Mouse (Mus musculus) urinary bladder, postnatal 14 days (tissue): ENCODE measurements around the gene Jup.
A peak's percentile ranks its signal among the peaks of the same experiment; 100 is the strongest.
"Not testable (repeated sequence)": the region's sequence is repeated elsewhere in the genome, so short reads cannot be mapped to it uniquely, and the experiment has no call there.

Experiments
- DNase-seq: peaks from one replicate; pipeline ENCODE4 v3.0.0; 2021; ENCODE audit warnings: low spot score

The Jup gene

GRCm38 (mm10) chr11:100389931-100390445 is 7.6 kb downstream of the Jup start:
- DNase-seq = no peak

- DNase-seq = no peak
Measured at GRCm38 (mm10) chr11:100388588-100388987, 9.0 kb downstream of the Jup start.

- DNase-seq = peak; percentile 69
Measured at GRCm38 (mm10) chr11:100387589-100388375, 9.8 kb downstream of the Jup start.

GRCm38 (mm10) chr11:100387111-100387510 is 10.5 kb downstream of the Jup start:
- DNase-seq = no peak

- DNase-seq = peak; percentile 80
Measured at GRCm38 (mm10) chr11:100386586-100386985, 11.0 kb downstream of the Jup start.

GRCm38 (mm10) chr11:100385016-100385415 is 12.5 kb downstream of the Jup start:
- DNase-seq = no peak

GRCm38 (mm10) chr11:100382682-100383081 is 14.9 kb downstream of the Jup start:
- no peak for DNase-seq

GRCm38 (mm10) chr11:100379311-100379710 is 18.3 kb downstream of the Jup start:
- no peak for DNase-seq

- no peak for DNase-seq
Measured at GRCm38 (mm10) chr11:100378446-100378845, 19.1 kb downstream of the Jup start.

- DNase-seq = no peak
Measured at GRCm38 (mm10) chr11:100377989-100378388, 19.6 kb downstream of the Jup start.

GRCm38 (mm10) chr11:100376746-100377389 is 20.7 kb downstream of the Jup start:
- no peak for DNase-seq

- no peak for DNase-seq
Measured at GRCm38 (mm10) chr11:100376005-100376404, 21.6 kb downstream of the Jup start.

- no peak for DNase-seq
Measured at GRCm38 (mm10) chr11:100375127-100375526, 22.4 kb downstream of the Jup start.

GRCm38 (mm10) chr11:100371981-100372558 is 25.5 kb downstream of the Jup start:
- no peak for DNase-seq

- no peak for DNase-seq
Measured at GRCm38 (mm10) chr11:100369822-100370221, 27.7 kb downstream of the Jup start.

GRCm38 (mm10) chr11:100369145-100369544 is 28.4 kb downstream of the Jup start:
- DNase-seq = no peak

- DNase-seq = peak; percentile 77
Measured at GRCm38 (mm10) chr11:100362979-100363562, 34.5 kb downstream of the Jup start.

GRCm38 (mm10) chr11:100362209-100362978 is 35.2 kb downstream of the Jup start:
- DNase-seq = peak; percentile 76

GRCm38 (mm10) chr11:100361059-100361458 is 36.5 kb downstream of the Jup start:
- not testable (repeated sequence) for DNase-seq

- no peak for DNase-seq
Measured at GRCm38 (mm10) chr11:100360175-100360574, 37.4 kb downstream of the Jup start.

- no peak for DNase-seq
Measured at GRCm38 (mm10) chr11:100357408-100357807, 40.2 kb downstream of the Jup start.

GRCm38 (mm10) chr11:100356819-100357211 is 40.7 kb downstream of the Jup start:
- no peak for DNase-seq
